Mouse (Mus musculus): ENCODE data around the gene Gsto1.

The Gsto1 gene

GRCm38 (mm10) chr19:47890489-47891130 is 35.8 kb downstream of the Gsto1 start:
- DNase-seq (ENCODE audit: low read depth, low spot score): no peak

GRCm38 (mm10) chr19:47891562-47892312 is 37.0 kb downstream of the Gsto1 start:
- DNase-seq (ENCODE audit: low read depth, low spot score): no peak

GRCm38 (mm10) chr19:47893092-47893491 is 38.3 kb downstream of the Gsto1 start:
- no peak for DNase-seq (ENCODE audit: low read depth, low spot score)

- DNase-seq (ENCODE audit: low read depth, low spot score): no peak
Measured at GRCm38 (mm10) chr19:47898472-47899079, 43.8 kb downstream of the Gsto1 start.

DNA sequence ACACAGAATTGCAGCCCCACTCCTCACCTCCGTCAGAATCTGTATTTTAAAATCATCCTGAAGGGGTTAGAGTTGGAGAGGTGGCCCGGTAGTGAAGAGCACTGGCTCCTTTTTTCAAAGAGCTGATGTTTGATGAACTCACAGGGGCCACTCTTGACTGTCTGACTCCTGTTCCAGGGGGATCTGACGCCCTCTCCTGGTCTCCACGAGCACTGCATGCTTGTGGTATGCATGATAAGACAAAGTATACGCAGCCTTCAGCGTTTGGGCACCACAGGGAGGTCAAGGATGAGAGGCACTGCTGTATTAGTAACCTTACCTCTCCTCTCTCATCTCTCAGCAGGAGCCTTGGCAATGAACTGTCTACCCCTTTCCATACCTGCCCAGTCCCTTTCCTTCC is 45.2 kb downstream of the Gsto1 start:
- peak; percentile 28 for DNase-seq (ENCODE audit: low read depth, low spot score)

- DNase-seq (ENCODE audit: low read depth, low spot score): no peak
Measured at GRCm38 (mm10) chr19:47900558-47900957, 45.8 kb downstream of the Gsto1 start.

- no peak for DNase-seq (ENCODE audit: low read depth, low spot score)
Measured at GRCm38 (mm10) chr19:47902316-47903201, 47.8 kb downstream of the Gsto1 start.

GRCm38 (mm10) chr19:47903679-47904078 is 48.9 kb downstream of the Gsto1 start:
- DNase-seq (ENCODE audit: low read depth, low spot score): no peak

GRCm38 (mm10) chr19:47905081-47905480 is 50.3 kb downstream of the Gsto1 start:
- DNase-seq (ENCODE audit: low read depth, low spot score): no peak

GRCm38 (mm10) chr19:47905603-47906002 is 50.8 kb downstream of the Gsto1 start:
- DNase-seq (ENCODE audit: low read depth, low spot score): no peak

DNA sequence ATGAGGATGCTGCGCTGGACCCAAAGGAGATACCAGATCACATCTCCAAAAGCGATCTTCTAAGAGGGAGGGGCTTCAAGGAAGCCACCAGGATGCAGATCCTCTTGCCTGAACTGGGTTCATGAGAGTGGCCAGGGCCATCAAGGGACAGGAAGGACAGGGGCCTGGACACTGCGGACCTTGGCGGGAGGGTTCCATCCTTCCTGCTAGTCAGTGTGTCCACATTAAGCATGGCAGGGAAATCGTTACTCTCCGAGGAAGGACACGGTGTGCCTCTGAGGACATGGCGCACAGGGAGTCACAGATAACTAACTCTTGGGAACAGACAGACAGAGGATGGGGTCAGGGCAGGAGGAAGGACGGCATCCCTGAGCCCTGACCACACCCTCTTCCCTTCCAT is 52.8 kb downstream of the Gsto1 start:
- DNase-seq (ENCODE audit: low read depth, low spot score): no peak

- DNase-seq (ENCODE audit: low read depth, low spot score): no peak
Measured at GRCm38 (mm10) chr19:47908961-47909371, 54.2 kb downstream of the Gsto1 start.

DNA sequence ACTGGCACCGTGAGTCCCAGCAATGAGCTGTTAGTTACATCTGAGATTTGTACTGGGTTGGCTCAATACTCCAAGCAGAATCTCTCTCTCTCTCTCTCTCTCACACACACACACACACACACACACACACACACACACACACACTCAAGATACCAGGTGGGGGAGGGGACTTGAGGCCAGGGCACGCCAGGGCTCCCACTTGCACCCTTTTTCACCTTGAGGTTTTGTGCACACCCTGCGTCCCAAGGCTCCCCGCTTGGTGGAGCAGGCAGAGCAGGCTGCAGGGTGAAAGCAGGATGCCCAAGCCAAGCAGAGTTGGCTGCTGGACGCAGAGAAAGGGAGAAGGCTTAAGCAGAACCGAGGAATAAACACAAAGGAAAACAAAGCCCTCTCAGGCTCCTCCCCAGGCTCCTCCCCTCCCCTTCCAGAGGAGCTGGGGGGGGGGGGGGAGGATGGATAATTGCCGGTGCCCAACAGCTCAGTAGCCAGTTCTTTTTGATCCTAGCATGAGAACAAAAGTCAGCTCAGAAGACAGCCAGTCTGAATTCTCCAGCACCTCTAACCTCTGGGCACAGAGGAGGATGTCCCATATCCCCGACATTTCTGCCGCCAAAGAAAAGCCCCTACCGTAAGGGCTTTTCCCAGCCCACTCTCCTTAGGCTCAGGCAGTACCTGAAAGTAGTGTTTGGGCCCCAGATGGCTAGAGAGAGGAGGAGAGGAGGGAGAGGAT is 54.8 kb downstream of the Gsto1 start:
- DNase-seq (ENCODE audit: low read depth, low spot score): no peak

- DNase-seq (ENCODE audit: low read depth, low spot score): no peak
Measured at GRCm38 (mm10) chr19:47910117-47910618, 55.4 kb downstream of the Gsto1 start.

GRCm38 (mm10) chr19:47910751-47911150 is 56.0 kb downstream of the Gsto1 start:
- DNase-seq (ENCODE audit: low read depth, low spot score): no peak

- no peak for DNase-seq (ENCODE audit: low read depth, low spot score)
Measured at GRCm38 (mm10) chr19:47913344-47913743, 58.6 kb downstream of the Gsto1 start.

DNA sequence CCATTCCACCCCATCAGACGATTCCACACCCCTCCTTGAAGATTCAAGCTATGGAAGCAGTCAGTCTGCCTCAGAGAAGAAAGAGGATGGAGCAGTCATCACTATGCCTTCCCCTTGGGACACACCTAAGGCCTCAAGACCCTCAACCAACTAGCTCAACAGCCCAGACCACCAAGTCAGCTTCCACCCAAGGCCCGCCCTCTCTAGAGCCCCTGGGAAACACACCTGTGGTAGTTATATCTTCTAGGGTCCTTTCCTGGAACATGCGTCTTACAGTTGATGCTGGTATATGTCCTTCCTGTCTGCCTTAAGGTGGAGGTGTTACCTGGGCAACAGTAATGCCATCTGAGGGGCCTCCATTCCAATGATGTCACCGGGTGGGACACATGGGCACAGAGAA is 59.4 kb downstream of the Gsto1 start:
- no peak for DNase-seq (ENCODE audit: low read depth, low spot score)
